Mouse (Mus musculus) MEL (cell line): Measurements from ENCODE around the gene Eif4e1b. TPM values are rescaled to one million over a fixed set of nuclear protein-coding genes. Genes with fewer than 3 reads are reported as not detected.

ENCODE experiments used
- DNase-seq: peaks from one replicate; pipeline ENCODE4 v3.0.0; 2011; ENCODE audit warnings: low read depth, low spot score
- H3K27ac ChIP-seq: 2 replicates; pipeline ENCODE4 v1.5.1; 2012; ENCODE audit warnings: low read depth, mild to moderate bottlenecking, control low read depth, low read length, moderate library complexity; ENCODE audit not compliant: control insufficient read depth
- H3K27me3 ChIP-seq, 2 experiments: fragments of 150-350 bp in 1 of 2; sonication (generic) in 1 of 2; 2 replicates each; pipeline ENCODE4 v1.6.1; 2012; ENCODE audit warnings: low read length in 2 of 2, mild to moderate bottlenecking in 2 of 2, improper control_type of control experiment in 1 of 2, moderate library complexity in 1 of 2; ENCODE audit not compliant: insufficient read depth in 2 of 2, control insufficient read depth in 1 of 2
- H3K36me3 ChIP-seq, 2 experiments: 2 replicates each; pipeline ENCODE4 v1.6.1; 2012 to 2014; ENCODE audit warnings: low read length in 2 of 2, improper control_type of control experiment in 1 of 2, inconsistent platforms in 1 of 2, mild to moderate bottlenecking in 1 of 2; ENCODE audit not compliant: insufficient read depth in 2 of 2, control insufficient read depth in 1 of 2
- H3K4me1 ChIP-seq, 2 experiments: fragments of 150-350 bp in 1 of 2; sonication (generic) in 1 of 2; 2 replicates each; pipeline ENCODE4 v1.6.1; 2012; ENCODE audit warnings: low read length in 2 of 2, improper control_type of control experiment in 1 of 2, mild to moderate bottlenecking in 1 of 2; ENCODE audit not compliant: insufficient read depth in 2 of 2, control insufficient read depth in 1 of 2
- H3K4me3 ChIP-seq, 2 experiments: fragments of 150-350 bp in 1 of 2; sonication (generic) in 1 of 2; 2 replicates each; pipeline ENCODE4 v1.5.1; 2012; ENCODE audit warnings: low read depth in 2 of 2, low read length in 2 of 2, mild to moderate bottlenecking in 2 of 2, moderate library complexity in 2 of 2, control low read depth in 1 of 2, improper control_type of control experiment in 1 of 2; ENCODE audit not compliant: control insufficient read depth in 1 of 2, insufficient read depth in 1 of 2
- H3K79me2 ChIP-seq: 2 replicates; pipeline ENCODE4 v1.6.1; 2012; ENCODE audit warnings: mild to moderate bottlenecking, low read length, moderate library complexity; ENCODE audit not compliant: control insufficient read depth, poor library complexity, insufficient read depth
- H3K9ac ChIP-seq: 2 replicates; pipeline ENCODE4 v1.6.1; 2012; ENCODE audit warnings: low read depth, mild to moderate bottlenecking, control low read depth, low read length, moderate library complexity; ENCODE audit not compliant: control insufficient read depth, poor library complexity, severe bottlenecking
- H3K9me3 ChIP-seq: fragments of 150-350 bp; sonication (generic); replicated peaks from 2 replicates; pipeline ENCODE4 v1.6.1; 2012; ENCODE audit warnings: mild to moderate bottlenecking, low read length, improper control_type of control experiment, moderate library complexity; ENCODE audit not compliant: insufficient read depth
- CHD1 ChIP-seq: IDR thresholded peaks from 2 replicates; pipeline ENCODE4 v1.6.1; 2012; ENCODE audit warnings: low read depth, mild to moderate bottlenecking, inconsistent platforms, low read length, improper control_type of control experiment
- CHD2 ChIP-seq: IDR thresholded peaks from 2 replicates; pipeline ENCODE4 v1.6.1; 2011; ENCODE audit warnings: low read length, improper control_type of control experiment
- CTCF ChIP-seq, 3 experiments: IDR thresholded peaks in 2 of 3; conservative IDR thresholded peaks in 1 of 3; 2 replicates each; pipeline ENCODE4 v1.5.1; 2011 to 2012; ENCODE audit warnings: low read length in 3 of 3, low read depth in 2 of 3, mild to moderate bottlenecking in 2 of 3, improper control_type of control experiment in 1 of 3, inconsistent platforms in 1 of 3, mixed read lengths in 1 of 3, moderate library complexity in 1 of 3; ENCODE audit not compliant: control insufficient read depth in 1 of 3, insufficient read depth in 1 of 3, poor library complexity in 1 of 3, severe bottlenecking in 1 of 3
- ELF1 ChIP-seq: IDR thresholded peaks from 2 replicates; pipeline ENCODE4 v1.6.1; 2014; ENCODE audit warnings: low read depth, mild to moderate bottlenecking, inconsistent platforms, low read length, improper control_type of control experiment, moderate library complexity
- GATA1 ChIP-seq: IDR thresholded peaks from 2 replicates; pipeline ENCODE4 v1.6.1; 2011; ENCODE audit warnings: low read depth, low read length, improper control_type of control experiment
- JUND ChIP-seq: IDR thresholded peaks from 2 replicates; pipeline ENCODE4 v1.6.1; 2011; ENCODE audit warnings: low read depth, mild to moderate bottlenecking, improper control_type of control experiment, low read length
- KAT2A ChIP-seq: conservative IDR thresholded peaks from 2 replicates; pipeline ENCODE4 v1.6.1; 2012; ENCODE audit warnings: low read depth, low read length, improper control_type of control experiment, inconsistent platforms
- MAFK ChIP-seq: IDR thresholded peaks from 2 replicates; pipeline ENCODE4 v1.6.1; 2011; ENCODE audit warnings: low read depth, mild to moderate bottlenecking, low read length, improper control_type of control experiment, borderline replicate concordance
- MAZ ChIP-seq: IDR thresholded peaks from 2 replicates; pipeline ENCODE4 v1.6.1; 2012; ENCODE audit warnings: low read depth, mild to moderate bottlenecking, inconsistent platforms, low read length, improper control_type of control experiment
- MYC ChIP-seq: IDR thresholded peaks from 2 replicates; pipeline ENCODE4 v1.6.1; 2011; ENCODE audit warnings: low read depth, mild to moderate bottlenecking, low read length, improper control_type of control experiment, moderate library complexity
- NELFE ChIP-seq: IDR thresholded peaks from 2 replicates; pipeline ENCODE4 v1.6.1; 2011; ENCODE audit warnings: low read depth, low read length, improper control_type of control experiment
- NRF1 ChIP-seq: IDR thresholded peaks from 2 replicates; pipeline ENCODE4 v1.6.1; 2014; ENCODE audit warnings: low read depth, mild to moderate bottlenecking, inconsistent platforms, low read length, improper control_type of control experiment, moderate library complexity; ENCODE audit not compliant: poor library complexity, insufficient read depth, severe bottlenecking
- POLR2AphosphoS5 ChIP-seq: IDR thresholded peaks from 2 replicates; pipeline ENCODE4 v1.6.1; 2012; ENCODE audit warnings: low read depth, borderline replicate concordance, mild to moderate bottlenecking, inconsistent platforms, low read length, moderate library complexity, mixed read lengths
- RCOR1 ChIP-seq: IDR thresholded peaks from 2 replicates; pipeline ENCODE4 v1.6.1; 2012; ENCODE audit warnings: low read depth, mild to moderate bottlenecking, inconsistent platforms, low read length, improper control_type of control experiment
- SIN3A ChIP-seq: IDR thresholded peaks from 2 replicates; pipeline ENCODE4 v1.6.1; 2012; ENCODE audit warnings: low read length, improper control_type of control experiment, inconsistent platforms
- TAL1 ChIP-seq: IDR thresholded peaks from 2 replicates; pipeline ENCODE4 v1.6.1; 2012; ENCODE audit warnings: mild to moderate bottlenecking, inconsistent platforms, low read length, moderate library complexity, mixed read lengths
- ZMIZ1 ChIP-seq: IDR thresholded peaks from 2 replicates; pipeline ENCODE4 v1.6.1; 2012; ENCODE audit warnings: low read depth, mild to moderate bottlenecking, inconsistent platforms, low read length, improper control_type of control experiment, moderate library complexity
- polyA plus RNA-seq, 2 experiments: library from polyadenylated mRNA; stranded (reverse) in 1 of 2; unstranded in 1 of 2; fragments of >175 nt in 1 of 2; fragments of >200 nt in 1 of 2; gene quantifications; 2 replicates each; pipeline versions ENCODE4 v1.2.1 to v1.2.4; 2012; ENCODE audit warnings: low replicate concordance in 2 of 2, low read depth in 1 of 2; ENCODE audit not compliant: insufficient read length in 2 of 2, insufficient read depth in 1 of 2, missing spikeins in 1 of 2
- total RNA-seq: library from RNA; depleted of rRNA; stranded (reverse); fragments of 300-350 nt; gene quantifications from 2 replicates; pipeline ENCODE4 v1.2.3, GENCODE M21; 2012

The Eif4e1b gene
- total and polyA plus RNA-seq, 3 experiments, result not detected

- Histone ChIP-seq H3K4me1 (no peaks in the 10 kb centered on the region), H3K36me3 (no peaks in the 10 kb centered on the region), H3K79me2 (no peaks in the 10 kb centered on the region), H3K27me3 (no peaks in the 10 kb centered on the region), H3K27ac (no peak within 1 kb of the TSS), H3K4me3 (no peak within 1 kb of the TSS), H3K9me3 (no peaks in the 10 kb centered on the region), H3K9ac (no peak within 1 kb of the TSS)
- TF ChIP-seq ELF1 (no peak), CHD1 (no peak), KAT2A (no peak), CTCF (IDR thresholded peaks at IDR 0.05 in 2 of 3, conservative IDR thresholded peaks at IDR 0.05 in 1 of 3; ENCODE audit: control insufficient read depth in 1 of 3, insufficient read depth in 1 of 3, low read depth in 2 of 3, low read length in 3 of 3, poor library complexity in 1 of 3, severe bottlenecking in 1 of 3) (no peak), RCOR1 (no peak), CHD2 (no peak)
- no peak for DNase-seq
Observed at GRCm38 (mm10) chr13:54766192-54766768, 17.5 kb upstream of the Eif4e1b start, which contains the start of gene Sncb. Gene Sncb (minus strand): TSS chr13:54766595.

DNA sequence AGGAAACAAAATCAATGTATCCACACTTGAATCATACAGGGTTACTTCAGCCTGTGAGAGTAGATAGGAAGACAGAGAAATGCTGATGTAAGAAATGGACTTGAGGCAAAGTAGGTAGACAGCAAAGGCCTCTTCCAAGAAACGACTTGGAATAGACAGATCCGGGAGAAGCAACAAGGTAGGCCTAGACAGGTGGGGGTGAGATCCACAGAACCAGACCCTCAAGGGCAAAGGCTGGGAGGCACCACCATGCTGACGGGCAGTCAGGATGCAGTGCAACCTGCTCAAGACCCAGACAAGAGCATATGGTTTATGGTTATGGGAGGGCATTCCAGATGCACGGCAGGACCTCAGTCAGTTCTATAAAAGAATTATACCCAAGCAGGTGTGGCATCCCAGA, 16.8 kb upstream of the Eif4e1b start:
- Histone ChIP-seq H3K79me2 (no peaks in the 10 kb centered on the region), H3K27me3 (no peaks in the 10 kb centered on the region), H3K27ac (no peak overlapping the region), H3K4me3 (no peak overlapping the region), H3K9me3 (no peaks in the 10 kb centered on the region), H3K4me1 (no peaks in the 10 kb centered on the region), H3K9ac (no peak overlapping the region), H3K36me3 (no peaks in the 10 kb centered on the region)
- no peak for DNase-seq
- TF ChIP-seq MAZ, result no peak
- TF ChIP-seq NELFE, result no peak
- TF ChIP-seq MYC, result no peak
- TF ChIP-seq MAFK, result no peak
- no peak for TF ChIP-seq TAL1
- no peak for TF ChIP-seq POLR2AphosphoS5
- TF ChIP-seq GATA1, result no peak
- TF ChIP-seq NRF1, result no peak
- no peak for TF ChIP-seq JUND
- no peak for TF ChIP-seq SIN3A
- TF ChIP-seq ZMIZ1, result no peak
- TF ChIP-seq, all 39 proteins: peak for 0
